Mouse (Mus musculus) megakaryocyte, adult 5-6 weeks (primary cell): ENCODE measurements at regions not wholly inside any gene's neighbourhood (a gene's known extent, or its start where the extent isn't known, plus 50 kb on each side); places are given as distances from the start of the nearest gene placed in this dataset.
"Not testable (repeated sequence)": the region's sequence is repeated elsewhere in the genome, so short reads cannot be mapped to it uniquely, and the experiment has no call there.

Source experiments
- ATAC-seq: 2 replicates; pipeline ENCODE4 v1.8.0; 2016; ENCODE audit warnings: mild to moderate bottlenecking, inconsistent platforms; ENCODE audit not compliant: poor library complexity, severe bottlenecking

DNA sequence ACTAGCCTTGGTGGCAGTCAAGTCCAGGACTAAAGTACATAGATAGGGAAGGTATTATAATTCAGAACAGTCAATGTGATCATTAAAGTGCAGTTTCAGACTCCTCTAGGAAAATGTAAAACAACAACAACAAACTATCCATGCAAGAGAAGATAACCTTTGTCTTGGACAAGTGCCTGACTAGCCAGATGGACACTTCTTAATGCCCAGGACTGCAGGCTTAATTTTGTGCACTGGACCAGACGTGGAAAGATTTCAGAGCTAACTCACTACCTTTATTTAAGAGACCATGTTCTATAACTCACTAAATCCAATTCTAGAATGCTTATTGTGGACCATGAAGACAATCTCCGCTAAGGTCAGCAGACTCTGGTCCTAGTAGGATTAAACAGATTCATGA lies 215.6 kb upstream of the Stxbp5 start:
- ATAC-seq: no peak

GRCm38 (mm10) chr10:10113256-10113655 lies 212.4 kb upstream of the Stxbp5 start:
- no peak for ATAC-seq

DNA sequence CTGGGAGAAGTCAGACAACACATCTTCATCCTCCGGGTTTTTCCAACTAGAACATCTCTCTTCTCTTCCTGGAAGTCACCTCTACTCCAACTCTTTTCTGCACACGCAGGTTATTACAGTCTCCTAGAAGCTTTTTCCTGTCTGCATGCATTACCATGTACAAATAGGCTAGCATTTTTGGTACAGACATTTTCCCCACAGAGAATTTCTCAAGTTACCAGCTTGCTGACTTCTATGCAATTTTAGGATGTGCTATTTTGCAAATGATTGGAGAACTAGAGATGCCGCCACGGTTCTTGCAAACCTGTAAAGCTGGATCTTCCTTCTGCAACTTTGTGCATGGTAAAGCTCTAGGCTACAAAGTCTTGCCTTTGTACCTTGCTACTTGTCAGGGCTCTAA lies 210.2 kb upstream of the Stxbp5 start:
- ATAC-seq: no peak

DNA sequence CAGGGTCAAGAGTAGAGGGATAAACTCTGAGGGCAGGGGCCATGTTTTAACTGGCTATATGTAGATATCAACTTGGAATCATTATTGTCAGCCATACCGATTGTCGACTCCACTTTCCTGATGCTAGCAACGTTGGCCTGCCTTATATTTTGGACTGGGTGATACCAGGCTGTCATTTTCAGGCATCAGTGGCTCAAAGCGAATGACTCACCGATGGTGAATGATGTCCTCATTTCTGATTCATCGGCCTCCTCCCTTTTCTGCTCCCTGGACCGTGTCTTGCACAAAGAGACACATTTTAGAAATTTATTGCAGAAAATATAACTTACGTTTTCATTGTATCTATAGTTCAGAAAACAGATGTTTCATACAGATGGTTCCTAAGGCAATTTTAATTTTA lies 209.0 kb upstream of the Stxbp5 start:
- ATAC-seq: no peak

DNA sequence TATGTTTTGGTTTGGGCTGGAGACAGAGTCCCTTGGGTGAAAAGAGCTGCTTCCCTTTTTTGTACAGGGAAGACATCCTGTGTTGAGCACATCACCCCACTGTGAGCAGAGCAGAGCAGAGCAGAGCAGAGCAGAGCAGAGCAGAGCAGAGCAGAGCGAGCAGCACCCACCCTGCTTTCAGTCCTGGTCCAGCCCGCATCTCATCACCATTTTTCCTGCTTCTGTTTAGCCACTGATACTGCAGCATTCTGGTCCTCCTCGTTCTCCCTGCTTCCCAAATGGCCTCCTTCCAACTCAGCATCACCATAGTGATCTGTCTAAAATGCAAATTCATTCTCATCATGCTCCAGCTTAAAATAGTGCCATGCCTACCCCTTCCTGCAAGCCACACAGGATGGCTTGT lies 206.2 kb upstream of the Stxbp5 start:
- peak; percentile 59 for ATAC-seq

GRCm38 (mm10) chr10:10106646-10107045 lies 205.8 kb upstream of the Stxbp5 start:
- ATAC-seq: no peak

DNA sequence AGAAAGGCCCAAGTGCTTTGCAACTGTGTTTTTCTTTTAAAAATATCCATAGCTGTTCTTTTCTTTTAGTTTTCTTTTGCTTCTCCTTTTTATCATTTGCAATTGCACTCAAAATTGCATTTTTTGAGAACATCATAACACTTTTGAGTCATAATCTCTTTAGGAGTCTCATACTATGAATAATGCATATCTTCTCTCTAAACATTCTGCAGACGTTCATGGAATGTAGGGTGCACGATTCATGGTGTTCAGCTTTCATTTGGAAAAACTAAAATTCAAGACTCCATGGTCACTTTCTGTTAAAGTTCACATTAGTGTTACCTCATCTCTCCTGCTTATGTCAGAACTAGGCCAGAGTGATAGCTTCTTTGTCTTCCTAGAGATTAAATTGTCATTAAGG lies 200.8 kb upstream of the Stxbp5 start:
- no peak for ATAC-seq

DNA sequence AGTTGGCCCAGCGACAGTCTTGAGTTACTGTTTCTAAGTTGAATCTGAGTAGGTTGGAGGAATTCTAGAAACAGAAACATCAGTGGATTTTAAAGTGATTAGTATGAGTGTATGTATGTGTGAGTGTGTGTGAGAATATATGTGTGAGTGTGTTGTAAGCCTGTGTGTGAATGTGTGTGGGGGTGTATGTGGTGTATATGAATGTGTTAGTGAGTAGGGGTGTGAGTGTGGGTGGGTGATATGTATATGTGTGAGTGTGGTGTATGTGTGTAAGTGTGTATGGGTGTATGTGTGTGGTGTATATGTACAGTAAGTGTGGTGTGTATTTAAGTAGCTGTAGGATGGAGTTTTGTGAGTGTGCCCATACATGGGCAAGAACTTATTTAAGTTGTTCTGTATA lies 197.6 kb upstream of the Stxbp5 start:
- ATAC-seq: no peak

DNA sequence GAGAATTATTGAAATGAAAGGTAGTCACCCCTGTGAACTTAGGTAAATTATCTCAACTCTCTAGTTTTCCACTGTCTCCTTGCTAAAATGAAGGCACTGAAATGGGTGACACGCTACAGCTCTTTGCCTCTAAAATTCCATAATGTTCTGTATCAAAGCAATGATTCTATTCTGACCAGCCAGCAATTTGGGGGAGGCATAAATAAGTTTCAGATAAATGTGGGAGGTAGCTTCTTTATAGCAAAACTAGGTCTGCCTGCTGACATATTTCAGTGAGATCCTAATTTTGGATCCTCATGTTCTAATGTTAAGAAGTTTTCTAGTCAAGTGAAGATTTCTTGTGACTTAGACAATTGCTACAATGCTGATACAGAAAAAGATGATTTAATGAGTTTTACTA lies 193.2 kb upstream of the Stxbp5 start:
- no peak for ATAC-seq

DNA sequence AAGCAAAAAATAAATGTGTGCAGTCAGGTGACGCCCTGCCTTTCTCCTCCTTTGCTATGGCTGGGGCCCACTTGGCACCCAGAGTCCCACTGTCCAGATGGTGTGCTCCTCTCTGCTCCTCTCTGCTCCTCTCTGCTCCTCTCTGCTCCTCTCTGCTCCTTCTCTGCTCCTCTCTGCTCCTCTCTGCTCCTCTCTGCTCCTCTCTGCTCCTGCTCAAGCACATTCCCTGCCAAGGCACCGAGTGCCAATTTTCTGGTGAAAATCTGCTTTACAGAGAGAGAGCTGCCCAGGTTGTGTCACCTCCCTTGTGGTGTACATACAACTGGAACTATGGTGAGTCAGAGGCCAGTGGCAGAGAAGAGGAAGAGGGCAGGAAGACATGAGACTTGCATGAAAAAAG lies 192.8 kb upstream of the Stxbp5 start:
- ATAC-seq: peak; percentile 63

GRCm38 (mm10) chr10:10085934-10086333 lies 185.1 kb upstream of the Stxbp5 start:
- no peak for ATAC-seq

DNA sequence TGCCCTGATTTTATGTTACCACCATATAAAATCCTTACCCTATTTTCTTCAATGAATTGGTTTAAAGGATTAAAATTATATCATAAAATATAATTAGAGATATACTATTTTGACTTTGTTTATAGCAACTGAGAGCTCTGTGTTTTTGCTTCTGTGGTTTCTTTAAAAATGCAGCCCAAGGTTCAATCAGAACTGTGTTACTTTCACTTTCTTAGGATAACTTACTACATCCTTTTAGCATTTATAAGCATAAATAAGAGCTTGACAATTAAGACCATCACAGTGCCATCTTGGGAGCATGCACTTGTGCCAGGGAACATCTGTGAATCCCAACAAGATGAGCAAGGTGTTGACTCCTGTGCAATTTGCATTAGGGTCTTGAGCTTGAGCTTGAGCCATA lies 169.3 kb upstream of the Stxbp5 start:
- ATAC-seq: no peak

DNA sequence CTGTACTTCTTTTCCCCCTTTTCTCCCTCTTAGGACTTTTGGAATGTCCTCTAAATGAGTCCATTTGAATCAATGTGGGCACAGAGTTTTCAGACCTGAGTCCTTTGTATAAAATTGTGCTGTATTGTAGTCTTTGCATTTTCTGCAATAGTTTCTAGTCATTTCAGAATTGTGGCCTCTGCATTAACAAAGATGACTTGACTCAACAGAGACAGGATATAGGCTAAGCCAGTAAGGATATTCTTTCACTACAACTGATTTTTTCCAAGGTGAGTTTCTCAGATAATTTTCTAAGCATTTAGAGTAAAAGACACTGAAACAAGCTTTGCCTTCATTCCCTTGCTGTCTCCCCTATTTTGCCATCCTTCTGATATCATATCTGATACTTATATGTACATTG lies 168.8 kb upstream of the Stxbp5 start:
- ATAC-seq: not testable (repeated sequence)

GRCm38 (mm10) chr10:10046753-10047152 lies 145.9 kb upstream of the Stxbp5 start:
- ATAC-seq: no peak

DNA sequence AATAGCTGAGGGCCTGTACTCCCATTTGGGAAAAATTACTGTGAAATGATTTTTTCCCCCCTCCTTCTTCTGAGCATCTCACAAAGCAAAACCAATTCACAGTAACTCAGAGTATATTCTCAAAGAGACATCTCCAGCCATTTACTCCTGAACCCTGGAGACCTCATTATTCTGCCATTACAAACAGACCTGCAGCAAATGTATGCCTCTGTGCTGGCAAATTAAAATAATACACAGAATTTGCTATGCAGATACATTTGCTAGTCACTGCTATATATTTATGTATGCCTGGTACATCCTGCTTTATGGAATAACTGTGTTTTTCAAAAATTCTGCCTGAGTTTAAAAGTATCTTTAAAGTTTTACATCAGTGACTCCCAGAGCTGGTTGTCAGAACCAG lies 145.4 kb upstream of the Stxbp5 start:
- no peak for ATAC-seq

DNA sequence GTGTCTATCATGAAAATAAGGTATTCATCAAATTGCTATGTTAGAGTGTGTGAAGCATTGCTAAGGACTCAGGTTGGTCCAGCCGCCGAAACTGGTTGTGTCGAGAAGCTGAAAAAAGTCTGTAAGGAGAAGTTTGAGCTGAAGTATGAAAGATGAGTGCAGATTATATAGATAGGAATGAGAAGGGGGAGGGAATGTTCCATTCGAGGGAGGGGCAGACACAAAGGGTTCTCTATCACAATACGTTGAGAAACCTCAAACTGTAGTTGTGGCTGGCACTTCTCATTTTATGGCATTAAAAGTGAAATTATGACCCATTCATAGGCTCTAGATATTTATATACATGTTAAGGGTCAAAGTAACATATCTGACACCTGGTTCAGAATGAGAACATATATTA lies 108.4 kb upstream of the Stxbp5 start:
- ATAC-seq: no peak

- ATAC-seq: no peak
These were observed 97.7 kb upstream of the Stxbp5 start for GRCm38 (mm10) chr10:9998621-9999020.

DNA sequence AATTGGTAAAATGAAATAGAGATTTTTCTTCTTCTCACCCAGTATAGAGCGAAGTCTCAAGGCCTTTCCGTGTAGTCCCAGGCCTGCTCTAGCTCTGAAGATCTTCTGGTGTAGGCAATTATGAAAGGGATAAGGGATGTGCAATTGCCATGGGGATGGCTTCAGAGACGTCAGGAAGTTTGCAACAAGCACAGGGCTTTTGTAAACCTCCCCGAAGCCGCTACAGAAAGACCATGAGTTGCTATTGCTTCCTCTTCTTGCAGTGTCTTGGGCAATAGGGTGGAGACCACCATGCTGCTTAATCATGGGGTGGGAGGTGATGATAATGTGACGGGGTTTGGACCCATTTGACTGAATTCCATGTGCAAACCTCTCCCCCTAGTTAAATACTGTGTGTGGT lies 95.3 kb upstream of the Stxbp5 start:
- peak; percentile 96 for ATAC-seq

GRCm38 (mm10) chr10:9992798-9993197 lies 91.9 kb upstream of the Stxbp5 start:
- no peak for ATAC-seq

- ATAC-seq: peak; percentile 87
These were observed 84.5 kb upstream of the Stxbp5 start for GRCm38 (mm10) chr10:9985407-9985806.

DNA sequence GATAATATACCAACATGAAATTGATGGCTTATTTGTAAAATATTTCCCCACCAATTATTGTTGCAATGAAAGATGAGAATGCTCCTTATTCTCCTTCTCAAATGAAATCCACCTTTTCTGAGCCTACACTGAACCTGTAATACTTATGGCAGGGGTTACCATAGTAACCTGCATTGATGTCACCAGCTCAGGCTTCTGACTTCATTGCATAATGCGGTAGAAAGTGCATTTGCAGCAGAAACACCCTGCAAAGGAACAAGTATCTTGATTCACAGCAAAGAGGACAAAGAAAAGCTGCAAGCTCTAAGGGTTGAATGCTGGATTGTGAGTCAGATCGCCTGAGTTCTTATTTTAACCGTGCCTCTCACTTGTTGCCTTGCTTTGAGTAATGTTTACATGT lies 75.5 kb upstream of the Stxbp5 start:
- peak; percentile 49; the same call in 1 of the 2 replicates for ATAC-seq
